Mouse (Mus musculus) intestine, embryonic 14.5 days (tissue): ENCODE data around the gene Spire2. TPM values are rescaled to one million over a fixed set of nuclear protein-coding genes. Genes with fewer than 3 reads are reported as not detected.
A peak's percentile ranks its signal among the peaks of the same experiment; 100 is the strongest.

ENCODE experiments used
- ATAC-seq: fragments of 200-750 bp; cut with Nextera tagmentation; replicated peaks from 2 replicates; pipeline ENCODE4 v1.8.0; 2017; ENCODE audit warnings: low read depth, moderate number of reproducible peaks, moderate TSS enrichment, moderate library complexity; ENCODE audit not compliant: low FRiP score, low TSS enrichment
- DNase-seq: peaks from one replicate; pipeline ENCODE4 v3.0.0-alpha.2; 2018; ENCODE audit warnings: low spot score
- H3K27ac ChIP-seq: fragments of 300-500 bp; sonication (generic); 2 replicates; pipeline ENCODE4 v1.5.1; 2014; ENCODE audit warnings: low read depth, mild to moderate bottlenecking, control low read depth
- H3K27me3 ChIP-seq: fragments of 300-500 bp; sonication (generic); replicated peaks from 2 replicates; pipeline ENCODE4 v1.6.1; 2014; ENCODE audit warnings: low read length, control low read depth; ENCODE audit not compliant: control insufficient read depth, insufficient read depth
- H3K36me3 ChIP-seq: fragments of 300-500 bp; sonication (generic); 2 replicates; pipeline ENCODE4 v1.6.1; 2014; ENCODE audit warnings: low read length, control low read depth; ENCODE audit not compliant: control insufficient read depth, insufficient read depth
- H3K4me1 ChIP-seq: fragments of 300-500 bp; sonication (generic); replicated peaks from 2 replicates; pipeline ENCODE4 v1.6.1; 2014; ENCODE audit warnings: low read length, control low read depth, mixed read lengths; ENCODE audit not compliant: control insufficient read depth, insufficient read depth
- H3K4me2 ChIP-seq: fragments of 300-500 bp; sonication (generic); 2 replicates; pipeline ENCODE4 v1.6.1; 2014; ENCODE audit warnings: low read length
- H3K4me3 ChIP-seq: fragments of 300-500 bp; sonication (generic); 2 replicates; pipeline ENCODE4 v1.5.1; 2014; ENCODE audit warnings: low read depth, low read length, control low read depth, mixed read lengths
- H3K9ac ChIP-seq: fragments of 300-500 bp; sonication (generic); 2 replicates; pipeline ENCODE4 v1.6.1; 2014; ENCODE audit warnings: mild to moderate bottlenecking, low read length
- H3K9me3 ChIP-seq: fragments of 300-500 bp; sonication (generic); 2 replicates; pipeline ENCODE4 v1.6.1; 2016; ENCODE audit warnings: low read length, control low read depth; ENCODE audit not compliant: control insufficient read depth
- WGBS: fragments of 180-500 bp; shearing (Covaris S2); extraction: QIAGEN DNeasy Blood & Tissue Kit; methylation state at CpG from one replicate; pipeline ENCODE4 v1.1.7; 2014; 5-methylcytosine and 5-hydroxymethylcytosine counted together
- polyA plus RNA-seq: library from polyadenylated mRNA; unstranded; fragments of >200 nt; fragmentation: Nextera tagmentation; extraction: Ambion mirVana; gene quantifications from 2 replicates; pipeline ENCODE4 v1.2.1, GENCODE M21; 2014

Gene Spire2
- polyA plus RNA-seq, 1 experiment from 2014 or later, result 2.9 TPM

- Histone ChIP-seq H3K4me1 (no peaks in the 10 kb centered on the region), H3K4me2 (no peak overlapping the region), H3K9me3 (no peaks in the 10 kb centered on the region), H3K36me3 (peaks cover 27% of the 10 kb centered on the region), H3K27me3 (no peaks in the 10 kb centered on the region), H3K4me3 (no peak overlapping the region), H3K9ac (no peak overlapping the region), H3K27ac (no peak overlapping the region)
- 88% methylated on average over 2 of the region's 2 CpGs for WGBS
- DNase-seq, result no peak
- no peak for ATAC-seq
These were observed 39.7 kb upstream of the Spire2 start for GRCm38 (mm10) chr8:123292785-123293184.

DNA sequence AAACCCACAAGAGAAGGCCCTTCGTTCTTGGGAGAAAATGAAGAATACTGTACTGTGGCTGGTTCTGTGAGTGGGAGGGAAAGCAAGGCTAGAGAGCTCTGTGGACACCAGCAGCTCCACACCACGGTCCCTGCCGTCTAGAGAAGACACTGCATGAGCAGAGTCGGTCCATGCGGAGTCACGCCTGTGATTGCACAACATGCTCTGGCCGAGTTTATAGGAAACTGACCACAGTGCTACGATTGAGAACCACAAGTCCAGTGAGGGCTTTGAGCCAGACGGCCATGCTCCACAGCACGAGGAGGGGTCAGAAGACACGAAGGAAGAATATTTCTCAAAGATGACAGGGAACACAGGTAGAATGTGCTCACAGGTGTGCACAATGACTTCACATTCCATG lies 34.2 kb upstream of the Spire2 start:
- H3K36me3 ChIP-seq, result peaks cover 19% of the 10 kb centered on the region; the same call in 1 of the 2 replicates
- no peaks in the 10 kb centered on the region for H3K4me1 ChIP-seq
- no peak for ATAC-seq
- no peak overlapping the region for H3K4me3 ChIP-seq
- 93% methylated on average over 11 of the region's 11 CpGs for WGBS
- no peak overlapping the region for H3K4me2 ChIP-seq
- no peak overlapping the region for H3K27ac ChIP-seq
- H3K9ac ChIP-seq, result no peak overlapping the region
- H3K9me3 ChIP-seq, result no peaks in the 10 kb centered on the region
- no peak for DNase-seq
- H3K27me3 ChIP-seq, result no peaks in the 10 kb centered on the region

- Histone ChIP-seq H3K36me3 (peaks cover 24% of the 10 kb centered on the region; the same call in 1 of the 2 replicates), H3K27ac (no peak overlapping the region), H3K4me3 (no peak overlapping the region), H3K4me1 (no peaks in the 10 kb centered on the region), H3K9ac (no peak overlapping the region), H3K9me3 (no peaks in the 10 kb centered on the region), H3K27me3 (no peaks in the 10 kb centered on the region), H3K4me2 (no peak overlapping the region)
- no peak for ATAC-seq
- WGBS, result 76% methylated on average over 4 of the region's 4 CpGs
- DNase-seq, result no peak
These were observed 23.8 kb upstream of the Spire2 start for GRCm38 (mm10) chr8:123308738-123309137.

- WGBS, result 6% methylated on average over 18 of the region's 21 CpGs
- peak; percentile 79 for ATAC-seq
- Histone ChIP-seq H3K4me3 (peak overlapping the region; percentile 48), H3K9me3 (no peaks in the 10 kb centered on the region), H3K4me2 (peak overlapping the region; percentile 88), H3K4me1 (peaks cover 4% of the 10 kb centered on the region; the same call in 1 of the 2 replicates), H3K9ac (peak overlapping the region; percentile 67), H3K27me3 (no peaks in the 10 kb centered on the region), H3K36me3 (no peaks in the 10 kb centered on the region), H3K27ac (no peak overlapping the region)
- no peak for DNase-seq
These were observed 14.6 kb upstream of the Spire2 start for GRCm38 (mm10) chr8:123317781-123318466.

DNA sequence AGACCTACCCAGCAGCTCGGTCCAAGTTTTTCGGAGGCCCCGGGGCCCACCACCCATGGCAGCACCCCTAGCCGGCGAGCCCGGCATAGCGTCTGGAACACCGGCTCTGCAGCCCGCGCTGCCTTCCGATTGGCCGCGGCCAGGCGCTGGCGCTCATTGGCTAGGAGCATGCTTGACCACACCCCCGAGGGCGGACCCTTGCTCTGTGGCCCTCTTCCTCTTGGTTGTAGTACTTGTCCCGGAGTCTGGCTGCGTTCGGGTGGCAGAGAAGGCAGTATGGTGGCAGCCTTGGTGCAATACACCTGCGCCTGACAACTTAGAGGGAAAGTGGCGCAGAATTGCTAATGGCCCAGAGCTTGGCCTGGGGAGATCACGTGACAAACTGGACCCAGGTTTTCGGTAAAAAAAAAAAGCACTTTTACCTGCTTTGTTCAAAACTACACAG lies 14.0 kb upstream of the Spire2 start, which contains the start of gene Fanca:
TSS of gene Fanca (minus strand) at position 110 of the 445 bp plus-strand sequence.
- H3K4me3 ChIP-seq, result peak within 1 kb of the TSS; percentile 48
- peaks cover 4% of the 10 kb centered on the region; the same call in 1 of the 2 replicates for H3K4me1 ChIP-seq
- peak within 1 kb of the TSS; percentile 88 for H3K4me2 ChIP-seq
- H3K27ac ChIP-seq, result no peak within 1 kb of the TSS
- 1% methylated on average over 24 of the region's 24 CpGs for whole genome bisulfite sequencing
- H3K9ac ChIP-seq, result peak within 1 kb of the TSS; percentile 67
- ATAC-seq (peak; percentile 99), DNase-seq (peak; percentile 97)
- H3K27me3 ChIP-seq, result no peaks in the 10 kb centered on the region
- no peaks in the 10 kb centered on the region for H3K36me3 ChIP-seq
- no peaks in the 10 kb centered on the region for H3K9me3 ChIP-seq

DNA sequence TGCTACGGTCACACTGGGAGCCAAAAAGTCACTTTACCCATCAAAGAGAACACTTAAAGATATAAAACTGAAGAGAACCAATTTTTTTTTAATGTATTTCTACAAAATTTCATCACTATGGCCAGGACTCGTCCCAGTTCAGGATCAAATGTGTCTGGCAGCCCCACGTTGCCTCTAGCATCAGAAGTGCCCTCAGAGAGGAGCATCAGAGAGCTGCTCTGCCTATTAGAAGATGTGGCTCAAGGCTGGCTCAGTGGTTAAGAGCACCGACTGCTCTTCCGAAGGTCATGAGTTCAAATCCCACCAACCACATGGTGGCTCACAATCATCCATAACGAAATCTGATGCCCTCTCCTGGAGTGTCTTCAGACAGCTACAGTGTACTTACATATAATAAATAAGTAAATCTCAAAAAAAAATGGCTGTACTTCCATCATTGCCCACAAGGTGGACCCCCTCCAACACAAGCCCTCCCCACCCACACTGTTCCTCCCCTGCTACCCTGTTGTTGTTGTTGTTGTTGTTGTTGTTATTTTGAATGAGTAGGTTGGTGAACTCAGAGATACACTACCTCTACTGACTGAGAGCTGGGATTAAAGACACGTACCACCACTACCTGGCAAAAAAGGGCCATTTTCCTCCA lies 12.9 kb upstream of the Spire2 start:
- no peaks in the 10 kb centered on the region for H3K9me3 ChIP-seq
- WGBS, result 29% methylated on average over 7 of the region's 7 CpGs
- H3K4me2 ChIP-seq, result no peak overlapping the region
- no peak overlapping the region for H3K27ac ChIP-seq
- ATAC-seq (no peak), DNase-seq (peak; percentile 65)
- H3K4me3 ChIP-seq, result no peak overlapping the region
- no peaks in the 10 kb centered on the region for H3K27me3 ChIP-seq
- H3K9ac ChIP-seq, result no peak overlapping the region
- no peaks in the 10 kb centered on the region for H3K36me3 ChIP-seq
- H3K4me1 ChIP-seq, result peaks cover 4% of the 10 kb centered on the region; the same call in 1 of the 2 replicates

- DNase-seq (no peak), ATAC-seq (no peak)
- no peaks in the 10 kb centered on the region for H3K9me3 ChIP-seq
- no peak overlapping the region for H3K27ac ChIP-seq
- no peak overlapping the region for H3K9ac ChIP-seq
- H3K36me3 ChIP-seq, result no peaks in the 10 kb centered on the region
- H3K27me3 ChIP-seq, result peaks cover 5% of the 10 kb centered on the region; the same call in 1 of the 2 replicates
- peaks cover 10% of the 10 kb centered on the region; the same call in 1 of the 2 replicates for H3K4me1 ChIP-seq
- no peak overlapping the region for H3K4me3 ChIP-seq
- no peak overlapping the region for H3K4me2 ChIP-seq
- 96% methylated on average over 2 of the region's 2 CpGs for WGBS
These were observed 4.0 kb upstream of the Spire2 start for GRCm38 (mm10) chr8:123328552-123328951.

DNA sequence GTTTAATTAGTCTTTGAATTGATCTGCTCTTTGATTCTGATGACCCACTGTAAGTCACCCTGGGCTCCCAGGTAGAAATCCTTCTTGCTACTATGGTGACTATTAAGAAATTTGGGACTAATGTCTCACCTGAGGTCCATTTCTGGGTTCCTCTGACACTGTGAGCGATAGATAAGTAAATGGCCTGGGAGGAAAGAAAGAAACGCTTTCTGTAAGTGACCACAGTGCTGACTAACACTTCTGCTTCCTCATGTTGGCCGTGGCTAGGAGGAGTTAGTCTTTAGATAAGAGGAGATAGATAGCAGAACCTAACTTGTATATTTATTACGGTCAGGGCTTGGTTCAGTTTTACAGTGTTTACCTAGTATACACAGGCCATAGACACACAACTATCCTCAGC lies 3.2 kb upstream of the Spire2 start:
- peaks cover 13% of the 10 kb centered on the region; the same call in 1 of the 2 replicates for H3K27me3 ChIP-seq
- H3K9ac ChIP-seq, result no peak overlapping the region
- ATAC-seq, result no peak
- no peaks in the 10 kb centered on the region for H3K36me3 ChIP-seq
- no peak for DNase-seq
- H3K4me1 ChIP-seq, result peaks cover 10% of the 10 kb centered on the region; the same call in 1 of the 2 replicates
- H3K4me2 ChIP-seq, result no peak overlapping the region
- H3K9me3 ChIP-seq, result no peaks in the 10 kb centered on the region
- 67% methylated on average over 4 of the region's 4 CpGs for WGBS
- no peak overlapping the region for H3K4me3 ChIP-seq
- H3K27ac ChIP-seq, result no peak overlapping the region
